Mouse (Mus musculus) retina, postnatal 7 days (tissue): ENCODE data around the gene Grb10.

Experiments
- DNase-seq: peaks from one replicate; pipeline ENCODE4 v3.0.0-alpha.2; 2012; ENCODE audit warnings: low read depth, low spot score

Grb10 gene

DNA sequence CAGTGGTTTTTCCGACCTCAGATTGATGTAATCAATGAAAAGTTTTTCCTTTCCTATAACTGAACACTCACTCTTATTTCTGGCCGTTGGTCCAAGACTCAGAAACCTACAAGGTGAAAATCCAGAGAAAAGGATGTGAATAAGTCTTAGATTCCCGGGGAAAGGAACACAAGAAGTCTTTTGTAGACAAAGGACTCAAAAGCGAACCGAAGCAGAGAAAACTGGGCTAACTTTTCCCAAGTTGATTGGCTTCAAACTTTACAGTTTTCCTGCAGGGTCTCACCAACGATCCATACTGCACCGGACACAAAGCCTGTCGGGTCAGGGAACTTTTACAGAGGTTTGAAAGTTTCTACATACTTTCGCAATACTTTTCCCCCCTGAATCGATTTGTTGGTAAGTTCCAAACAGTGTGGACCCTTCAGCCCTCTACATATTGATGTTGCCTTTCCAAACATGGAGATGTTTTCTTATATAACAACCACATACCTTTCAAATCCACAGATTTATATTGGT is at the start of gene Grb10:
Grb10 (minus strand) TSS at position 214 of the 516 bp plus-strand sequence.
- no peak for DNase-seq

GRCm38 (mm10) chr11:12081638-12082037 is 43.2 kb upstream of the Grb10 start:
- DNase-seq: no peak

GRCm38 (mm10) chr11:12079231-12079630 is 40.7 kb upstream of the Grb10 start:
- DNase-seq: no peak

- DNase-seq: no peak
Observed at GRCm38 (mm10) chr11:12075449-12075848, 37.0 kb upstream of the Grb10 start.

GRCm38 (mm10) chr11:12073394-12074226 is 35.1 kb upstream of the Grb10 start:
- DNase-seq: no peak

DNA sequence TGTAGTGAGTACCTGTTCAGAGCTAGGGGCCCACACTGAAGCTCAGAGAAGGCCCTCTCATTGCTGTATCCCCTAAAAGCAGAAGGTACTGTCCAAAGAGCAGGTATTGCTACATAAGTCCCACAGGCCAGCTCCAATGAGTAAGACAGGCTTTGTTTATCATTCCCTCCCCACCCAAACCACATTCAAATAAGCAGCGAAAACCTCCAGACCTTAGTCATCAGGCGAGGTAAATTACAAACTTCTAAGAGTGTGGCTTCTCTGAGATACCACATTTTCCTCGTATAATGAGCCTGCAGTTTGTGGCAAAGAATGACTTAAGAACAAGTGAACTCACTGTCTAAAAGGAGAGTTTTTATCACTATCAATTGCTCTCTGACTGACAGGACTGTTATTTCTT is 33.8 kb upstream of the Grb10 start:
- DNase-seq: no peak

DNA sequence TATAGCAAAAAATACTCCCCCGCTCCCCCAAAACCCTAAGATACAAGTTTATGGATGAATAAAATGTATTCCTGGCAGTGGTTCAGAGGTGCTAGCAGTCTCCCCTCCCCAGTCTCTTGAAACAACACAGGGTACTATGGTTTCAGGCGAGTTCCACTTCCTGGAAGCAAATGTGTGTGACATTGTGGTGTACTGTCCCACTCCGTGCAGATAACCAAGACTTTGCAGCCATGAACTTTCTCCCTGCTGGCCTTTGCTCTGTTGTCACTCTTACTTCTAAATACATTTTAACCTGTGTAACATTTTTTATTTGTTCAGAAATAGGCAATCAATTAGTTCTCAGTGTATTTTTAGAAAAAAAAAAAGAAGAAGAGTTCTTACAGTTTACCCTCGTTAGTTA is 20.5 kb upstream of the Grb10 start:
- no peak for DNase-seq

DNA sequence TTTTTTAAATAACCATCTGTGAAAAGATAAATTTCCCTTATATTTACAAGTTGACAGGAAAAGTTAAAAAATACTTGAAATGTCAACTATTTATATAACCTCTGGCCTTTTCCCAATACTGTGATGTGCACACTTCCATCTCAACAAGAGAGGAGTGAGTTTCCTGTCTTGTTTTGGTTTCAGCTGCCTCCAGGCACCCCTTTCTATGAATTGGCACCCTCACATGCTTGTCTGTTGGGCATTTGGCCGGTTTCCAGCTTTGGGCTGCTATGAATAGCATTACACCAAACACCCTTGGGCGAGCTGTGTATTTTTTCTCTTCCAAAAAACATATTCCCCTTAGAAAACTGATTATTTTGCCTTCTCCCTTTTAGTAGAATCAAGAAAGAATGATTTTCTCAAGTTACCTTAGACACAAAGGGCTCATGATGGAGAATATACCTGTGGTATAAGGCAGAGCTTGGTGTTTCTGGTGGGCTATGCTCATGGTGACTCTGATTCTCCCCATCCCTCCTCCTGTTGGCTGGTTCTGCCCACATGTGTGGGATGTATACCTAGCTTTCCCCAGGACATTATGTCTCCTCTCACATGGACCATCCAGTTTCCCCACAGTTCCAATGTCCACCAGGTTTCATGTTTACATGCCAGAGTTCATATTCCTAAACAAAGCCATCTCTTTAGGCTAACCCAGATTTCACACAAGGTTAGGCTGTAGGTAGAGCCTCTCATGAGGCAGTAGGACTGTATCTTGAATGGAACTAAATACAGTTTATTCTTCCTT is 10.3 kb upstream of the Grb10 start:
- DNase-seq: no peak

DNA sequence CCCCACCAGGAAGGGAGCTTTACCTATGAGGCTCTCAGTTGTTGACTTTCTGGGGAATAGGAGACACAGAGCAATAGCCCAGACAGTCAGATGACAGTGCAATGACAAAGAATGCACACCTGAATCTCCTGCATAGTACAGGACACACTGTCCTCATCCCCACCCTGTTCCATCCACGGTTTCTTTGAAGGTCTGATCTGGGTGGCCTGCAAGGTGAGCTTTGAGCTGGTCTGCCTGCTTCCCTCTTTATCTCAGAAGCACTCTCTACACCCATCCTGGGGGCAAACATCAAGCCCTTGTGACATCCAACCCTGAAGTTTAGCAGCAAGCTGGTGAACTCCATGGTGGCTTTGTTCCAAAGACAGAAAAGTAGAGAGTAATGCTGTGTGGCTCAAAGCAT is 9.7 kb upstream of the Grb10 start:
- no peak for DNase-seq

- no peak for DNase-seq
Observed at GRCm38 (mm10) chr11:12044245-12044644, 5.8 kb upstream of the Grb10 start.

GRCm38 (mm10) chr11:12041787-12042186 is 3.3 kb upstream of the Grb10 start:
- DNase-seq: no peak

- no peak for DNase-seq
Observed at GRCm38 (mm10) chr11:12041379-12041778, 2.9 kb upstream of the Grb10 start.

- no peak for DNase-seq
Observed at GRCm38 (mm10) chr11:12040391-12040790, 1.9 kb upstream of the Grb10 start.

DNA sequence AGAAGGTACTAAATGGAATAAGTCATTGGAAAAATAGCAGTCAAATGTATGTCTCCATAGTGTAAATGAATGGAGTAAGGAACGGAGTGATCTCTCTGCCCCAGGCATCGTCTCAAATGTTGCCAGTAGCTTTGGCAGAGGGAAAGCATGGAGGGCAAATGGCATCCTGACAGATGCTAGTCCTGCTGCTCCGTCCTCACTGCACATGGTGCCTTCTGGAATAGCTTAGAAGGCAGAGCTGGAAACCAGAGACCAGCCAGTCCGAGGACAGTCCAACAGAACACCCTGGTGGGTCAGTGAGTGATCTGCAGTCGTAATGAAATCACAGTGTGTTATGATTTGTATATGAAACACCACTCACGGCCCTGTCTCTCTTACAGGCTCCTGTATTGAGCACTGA is 1.3 kb upstream of the Grb10 start:
- DNase-seq: no peak

DNA sequence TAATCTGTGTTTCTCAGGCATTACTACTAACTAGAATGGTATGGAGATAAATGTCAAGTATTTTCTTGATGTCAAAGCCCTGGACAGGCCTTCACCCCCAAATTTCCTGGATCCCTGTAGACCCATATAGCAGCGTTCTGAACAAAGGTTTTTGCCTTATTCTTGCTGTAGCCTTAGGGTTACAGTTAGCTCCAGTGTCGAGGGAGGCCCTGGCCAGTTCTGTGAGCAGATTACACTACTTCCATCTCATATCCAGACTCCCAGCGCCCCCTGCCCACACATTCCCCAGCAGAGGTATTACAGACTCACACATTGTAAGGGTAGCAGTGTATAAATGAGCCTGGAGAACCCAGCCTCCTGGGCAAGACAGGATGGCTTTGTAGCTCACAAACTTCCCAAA is 615 bp upstream of the Grb10 start:
- DNase-seq: no peak

- DNase-seq: no peak
Observed at GRCm38 (mm10) chr11:12037689-12038469, 604 bp downstream of the Grb10 start.

GRCm38 (mm10) chr11:12037075-12037686 is 1.3 kb downstream of the Grb10 start:
- no peak for DNase-seq

GRCm38 (mm10) chr11:12035916-12036910 is 2.3 kb downstream of the Grb10 start:
- no peak for DNase-seq

DNA sequence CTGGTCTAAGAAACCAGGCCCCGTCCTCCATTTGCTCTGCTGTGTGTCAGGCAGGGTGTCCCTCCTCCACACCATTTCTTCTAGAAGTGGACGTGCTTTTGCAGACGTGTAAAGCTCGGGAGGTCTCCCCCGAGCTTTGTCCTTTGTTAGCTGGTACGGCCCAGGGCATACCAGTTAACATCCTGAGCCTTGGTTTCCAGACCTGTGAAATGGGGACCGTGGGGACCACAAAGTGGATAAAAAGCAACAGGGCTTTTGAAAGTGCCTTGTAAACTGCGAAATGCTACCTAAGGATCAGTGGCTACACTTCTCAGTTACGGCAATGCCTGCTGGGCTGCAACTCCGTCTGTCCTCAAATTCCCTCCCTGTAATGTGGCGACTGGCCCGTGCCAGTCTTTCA is 3.2 kb downstream of the Grb10 start:
- no peak for DNase-seq

DNA sequence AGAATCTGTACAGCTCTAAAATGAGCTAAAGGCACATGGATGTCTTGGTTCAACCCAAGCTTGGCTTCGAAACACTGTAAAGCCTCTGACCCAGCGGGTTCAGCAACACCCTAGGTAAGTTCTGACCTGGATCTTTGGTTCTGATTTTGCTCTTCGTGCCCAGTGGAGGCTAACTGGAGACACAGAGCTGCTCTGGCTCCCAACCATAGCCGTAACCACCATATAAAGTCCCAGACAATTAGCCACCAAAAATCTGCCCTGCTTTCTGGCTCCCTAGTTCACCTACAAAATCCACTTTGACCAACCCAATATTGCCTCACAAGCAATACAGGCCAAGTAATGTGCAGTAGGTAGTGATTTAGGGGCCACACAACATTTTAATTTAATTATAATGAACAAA is 3.7 kb downstream of the Grb10 start:
- no peak for DNase-seq
